In genomic region chr19:10926123-10926621, GRCm38 (mm10) we compare ENCODE assay signal across 10 mouse cellular contexts. TPM values are rescaled to one million over a fixed set of nuclear protein-coding genes. Genes with fewer than 3 reads are reported as not detected.
A peak's percentile ranks its signal among the peaks of the same experiment; 100 is the strongest.
DNase-seq lines count a peak whose midpoint lies in the region; ATAC-seq and TF ChIP-seq lines count a peak whose summit lies in the region.
"Had no signal": no experiment of that assay in that cellular context is flagged by ENCODE, and none has a peak within 500 bp of the region (broad histone marks: within the 10 kb centered on the region; RNA-seq: fewer than 3 reads in every experiment).

No protein-coding gene starts in this region.

- H3K4me3 ChIP-seq in gastrocnemius, adult 2 months = peak overlapping the region; percentile 13
- H3K4me3 ChIP-seq in embryonic facial prominence, embryonic 12.5 days = no peak overlapping the region
- H3K4me3 ChIP-seq in kidney, embryonic 16.5 days (ENCODE audit: low read length) = no peak overlapping the region
- H3K4me3 ChIP-seq in midbrain, postnatal 0 days (ENCODE audit: low read depth, low read length) = no peak overlapping the region
- no peak overlapping the region for H3K4me3 ChIP-seq in layer of hippocampus, adult 2 months

- TF ChIP-seq CTCF in gastrocnemius, adult 2 months (IDR thresholded peaks at IDR 0.05) = no peak
- no peak for TF ChIP-seq CTCF in midbrain, postnatal 0 days (IDR thresholded peaks at IDR 0.05)
- TF ChIP-seq CTCF in layer of hippocampus, adult 2 months (conservative IDR thresholded peaks at IDR 0.05) = no peak

- no peak overlapping the region for H3K9ac ChIP-seq in embryonic facial prominence, embryonic 12.5 days
- H3K9ac ChIP-seq in kidney, embryonic 16.5 days (replicated peaks; ENCODE audit: low read length) = no peak overlapping the region; the same call in 1 of the 2 replicates
- no peak overlapping the region for H3K9ac ChIP-seq in midbrain, postnatal 0 days (replicated peaks; ENCODE audit: low read length, poor library complexity, severe bottlenecking)
- H3K9ac ChIP-seq: liver, postnatal 0 days had no signal

- H3K4me2 ChIP-seq in embryonic facial prominence, embryonic 12.5 days (replicated peaks) = no peak overlapping the region
- peak overlapping the region; percentile 7; the same call in 1 of the 2 replicates for H3K4me2 ChIP-seq in kidney, embryonic 16.5 days (replicated peaks; ENCODE audit: low read depth, low read length)
- H3K4me2 ChIP-seq in midbrain, postnatal 0 days (ENCODE audit: low read depth, low read length, poor library complexity, severe bottlenecking) = no peak overlapping the region

- 35% methylated on average over 6 of the region's 6 CpGs for WGBS in embryonic facial prominence, embryonic 12.5 days
- 17% methylated on average over 6 of the region's 6 CpGs for WGBS in kidney, embryonic 16.5 days
- WGBS in midbrain, postnatal 0 days = 7% methylated on average over 6 of the region's 6 CpGs

- H3K36me3 ChIP-seq in embryonic facial prominence, embryonic 12.5 days = no peaks in the 10 kb centered on the region
- H3K36me3 ChIP-seq in kidney, embryonic 16.5 days (ENCODE audit: insufficient read depth, low read length) = no peaks in the 10 kb centered on the region
- no peaks in the 10 kb centered on the region for H3K36me3 ChIP-seq in midbrain, postnatal 0 days (ENCODE audit: insufficient read depth, low read length)

- H3K27me3 ChIP-seq in embryonic facial prominence, embryonic 12.5 days = no peaks in the 10 kb centered on the region
- H3K27me3 ChIP-seq in kidney, embryonic 16.5 days (ENCODE audit: insufficient read depth, low read length) = no peaks in the 10 kb centered on the region
- H3K27me3 ChIP-seq in midbrain, postnatal 0 days (ENCODE audit: insufficient read depth, low read length) = no peaks in the 10 kb centered on the region

- H3K9me3 ChIP-seq in embryonic facial prominence, embryonic 12.5 days = no peaks in the 10 kb centered on the region
- no peaks in the 10 kb centered on the region for H3K9me3 ChIP-seq in kidney, embryonic 16.5 days (ENCODE audit: low read length)
- H3K9me3 ChIP-seq in midbrain, postnatal 0 days (ENCODE audit: low read length) = no peaks in the 10 kb centered on the region

- ATAC-seq in embryonic facial prominence, embryonic 12.5 days (ENCODE audit: insufficient number of reproducible peaks, insufficient read depth, low FRiP score, low TSS enrichment) = no peak; the same call in 1 of the 2 replicates
- ATAC-seq in kidney, embryonic 16.5 days (ENCODE audit: low FRiP score, low TSS enrichment) = peak; percentile 72
- ATAC-seq in midbrain, postnatal 0 days (ENCODE audit: low FRiP score) = peak; percentile 38; the same call in 1 of the 2 replicates
- ATAC-seq: inflammation-experienced regulatory T-cells, adult 6 months; liver, postnatal 0 days had no signal

- peak overlapping the region; percentile 75 for H3K27ac ChIP-seq in gastrocnemius, adult 2 months
- H3K27ac ChIP-seq in embryonic facial prominence, embryonic 12.5 days = peak overlapping the region; percentile 57; the same call in 1 of the 2 replicates
- H3K27ac ChIP-seq in kidney, embryonic 16.5 days (ENCODE audit: low read length) = peak overlapping the region; percentile 84
- peak overlapping the region; percentile 21 for H3K27ac ChIP-seq in midbrain, postnatal 0 days (ENCODE audit: low read depth, low read length)
- no peak overlapping the region for H3K27ac ChIP-seq in layer of hippocampus, adult 2 months

- H3K4me1 ChIP-seq in embryonic facial prominence, embryonic 12.5 days = no peaks in the 10 kb centered on the region
- H3K4me1 ChIP-seq in kidney, embryonic 16.5 days (ENCODE audit: insufficient read depth, low read length) = peaks cover 19% of the 10 kb centered on the region
- no peaks in the 10 kb centered on the region for H3K4me1 ChIP-seq in midbrain, postnatal 0 days (ENCODE audit: insufficient read depth, low read length)

- no peak for DNase-seq in gastrocnemius, adult 2 months
- no peak for DNase-seq in gastrocnemius, adult 18-20 months (ENCODE audit: low spot score)
- peak; percentile 42 for DNase-seq in midbrain, postnatal 0 days (ENCODE audit: low spot score)
- DNase-seq in natural killer cell, adult 2 months (ENCODE audit: low spot score in 2 of 2) = no peak
- no peak for DNase-seq in gastrocnemius, adult 8-10 months (ENCODE audit: low spot score in 2 of 2)
- no peak for DNase-seq in layer of hippocampus, adult 2 months (ENCODE audit: low spot score in 2 of 2)
- DNase-seq: liver, postnatal 0 days had no signal

- intact Hi-C loops in gastrocnemius, adult 2 months (cut with DNase I) = no loop called here

RNA-seq across cellular contexts. Expression of gene Zp1, which starts 5.7 kb away (rescaled TPM):
- not detected for total RNA-seq in gastrocnemius, adult 2 months (2021)
- total RNA-seq in gastrocnemius, adult 18-20 months (2021) = not detected
- polyA plus RNA-seq in embryonic facial prominence, embryonic 12.5 days (2016; fragmentation: Nextera tagmentation; extraction: Ambion mirVana) = 0.10 TPM in 1 of 2 replicates, not detected in the other
- polyA plus RNA-seq in kidney, embryonic 16.5 days (2015; fragmentation: Nextera tagmentation; extraction: Ambion mirVana) = not detected in 2 replicates
- 0.14 and 0.82 TPM in 2 replicates for total RNA-seq in midbrain, postnatal 0 days (2014; rRNA removed)
- 0.98 and 1.4 TPM in 2 replicates for polyA plus RNA-seq in midbrain, postnatal 0 days (2015; fragmentation: Nextera tagmentation; extraction: Ambion mirVana)
- not detected for total RNA-seq in gastrocnemius, adult 8-10 months (2022)
- total RNA-seq in layer of hippocampus, adult 2 months (2021) = not detected
- polyA plus RNA-seq: inflammation-experienced regulatory T-cells, adult 6 months; liver, postnatal 0 days had no signal

RNA-seq across cellular contexts. Expression of gene Ptgdr2, which starts 10.8 kb away (rescaled TPM):
- total RNA-seq in gastrocnemius, adult 2 months (2021) = not detected
- not detected for total RNA-seq in gastrocnemius, adult 18-20 months (2021)
- 0.14 and 0.18 TPM in 2 replicates for polyA plus RNA-seq in embryonic facial prominence, embryonic 12.5 days (2016; fragmentation: Nextera tagmentation; extraction: Ambion mirVana)
- 0.10 TPM in 1 of 2 replicates, not detected in the other for polyA plus RNA-seq in kidney, embryonic 16.5 days (2015; fragmentation: Nextera tagmentation; extraction: Ambion mirVana)
- total RNA-seq in midbrain, postnatal 0 days (2014; rRNA removed) = 1.0 and 1.4 TPM in 2 replicates
- 0.09 and 0.16 TPM in 2 replicates for polyA plus RNA-seq in midbrain, postnatal 0 days (2015; fragmentation: Nextera tagmentation; extraction: Ambion mirVana)
- not detected for total RNA-seq in gastrocnemius, adult 8-10 months (2022)
- total RNA-seq in layer of hippocampus, adult 2 months (2021) = under 1 TPM in 1 of 2 experiments, not detected in 1; 0.25 TPM
- polyA plus RNA-seq: liver, postnatal 0 days had no signal

RNA-seq across cellular contexts. Expression of gene Ccdc86, which starts 22.9 kb away (rescaled TPM):
- 10 to 100 TPM; 13.2 to 16.5 TPM for total RNA-seq in gastrocnemius, adult 2 months (2021)
- 10 to 100 TPM; 12.6 to 14.5 TPM for total RNA-seq in gastrocnemius, adult 18-20 months (2021)
- 32.3 and 32.8 TPM in 2 replicates for polyA plus RNA-seq in embryonic facial prominence, embryonic 12.5 days (2016; fragmentation: Nextera tagmentation; extraction: Ambion mirVana)
- 32.2 and 33.5 TPM in 2 replicates for polyA plus RNA-seq in kidney, embryonic 16.5 days (2015; fragmentation: Nextera tagmentation; extraction: Ambion mirVana)
- total RNA-seq in midbrain, postnatal 0 days (2014; rRNA removed) = 6.5 and 6.7 TPM in 2 replicates
- polyA plus RNA-seq in midbrain, postnatal 0 days (2015; fragmentation: Nextera tagmentation; extraction: Ambion mirVana) = 13.1 and 13.5 TPM in 2 replicates
- total RNA-seq in gastrocnemius, adult 8-10 months (2022) = 10 to 100 TPM; 13.4 to 14.5 (median 13.9) TPM
- 1 to 10 TPM; 7.9 to 9.7 TPM for total RNA-seq in layer of hippocampus, adult 2 months (2021)

RNA-seq across cellular contexts. Expression of gene Prpf19, which starts 31.1 kb away (rescaled TPM):
- 100 to 1,000 TPM; 150 to 184 TPM for total RNA-seq in gastrocnemius, adult 2 months (2021)
- 100 to 1,000 TPM; 148 TPM for total RNA-seq in gastrocnemius, adult 18-20 months (2021)
- polyA plus RNA-seq in embryonic facial prominence, embryonic 12.5 days (2016; fragmentation: Nextera tagmentation; extraction: Ambion mirVana) = 41.5 and 42.1 TPM in 2 replicates
- 47.6 and 51.3 TPM in 2 replicates for polyA plus RNA-seq in kidney, embryonic 16.5 days (2015; fragmentation: Nextera tagmentation; extraction: Ambion mirVana)
- 281 and 298 TPM in 2 replicates for total RNA-seq in midbrain, postnatal 0 days (2014; rRNA removed)
- 37.8 and 38.1 TPM in 2 replicates for polyA plus RNA-seq in midbrain, postnatal 0 days (2015; fragmentation: Nextera tagmentation; extraction: Ambion mirVana)
- 100 to 1,000 TPM; 151 to 188 (median 167) TPM for total RNA-seq in gastrocnemius, adult 8-10 months (2022)
- 100 to 1,000 TPM; 196 to 198 TPM for total RNA-seq in layer of hippocampus, adult 2 months (2021)

RNA-seq across cellular contexts. Expression of gene Tmem109, which starts 44.4 kb away (rescaled TPM):
- total RNA-seq in gastrocnemius, adult 2 months (2021) = 100 to 1,000 TPM; 227 to 255 TPM
- total RNA-seq in gastrocnemius, adult 18-20 months (2021) = 100 to 1,000 TPM; 208 to 227 TPM
- 73.2 and 75.8 TPM in 2 replicates for polyA plus RNA-seq in embryonic facial prominence, embryonic 12.5 days (2016; fragmentation: Nextera tagmentation; extraction: Ambion mirVana)
- polyA plus RNA-seq in kidney, embryonic 16.5 days (2015; fragmentation: Nextera tagmentation; extraction: Ambion mirVana) = 115 and 118 TPM in 2 replicates
- 21.3 and 22.9 TPM in 2 replicates for total RNA-seq in midbrain, postnatal 0 days (2014; rRNA removed)
- polyA plus RNA-seq in midbrain, postnatal 0 days (2015; fragmentation: Nextera tagmentation; extraction: Ambion mirVana) = 39.2 and 39.3 TPM in 2 replicates
- 100 to 1,000 TPM; 228 to 296 (median 253) TPM for total RNA-seq in gastrocnemius, adult 8-10 months (2022)
- 10 to 100 TPM; 46.4 to 54.5 TPM for total RNA-seq in layer of hippocampus, adult 2 months (2021)
